Mouse (Mus musculus) heart, adult 2 months (tissue): Measurements from ENCODE around the gene Fam187b.

ENCODE experiments used
- CTCF ChIP-seq: fragments of 200-600 bp; IDR thresholded peaks from 2 replicates; pipeline ENCODE4 v1.8.1; 2022; ENCODE audit warnings: antibody characterized with exemption, mild to moderate bottlenecking, moderate library complexity
- EP300 ChIP-seq: fragments of 200-500 bp; IDR thresholded peaks from 2 replicates; pipeline ENCODE4 v1.6.1; 2011; ENCODE audit warnings: low read depth, low read length, control low read depth; ENCODE audit not compliant: insufficient read depth
- POLR2A ChIP-seq: fragments of 200-500 bp; IDR thresholded peaks from 2 replicates; pipeline ENCODE4 v1.6.1; 2011; ENCODE audit warnings: mild to moderate bottlenecking, low read depth, low read length, control low read depth; ENCODE audit not compliant: insufficient read depth

GRCm38 (mm10) chr7:31035291-31035690 is 61.7 kb downstream of the Fam187b start:
- no peak for TF ChIP-seq EP300
- TF ChIP-seq CTCF = no peak
- no peak for TF ChIP-seq POLR2A
